Mouse (Mus musculus) bone marrow macrophage, adult 2 months (primary cell): ENCODE measurements around the gene Etv3.

Source experiments
- CTCF ChIP-seq: IDR thresholded peaks from 2 replicates; pipeline ENCODE4 v1.5.1; 2012; ENCODE audit warnings: low read depth, mild to moderate bottlenecking, low read length, moderate library complexity
- POLR2A ChIP-seq: IDR thresholded peaks from 2 replicates; pipeline ENCODE4 v1.6.1; 2012; ENCODE audit warnings: mild to moderate bottlenecking, low read depth, low read length, borderline replicate concordance

- TF ChIP-seq CTCF (peak; percentile 56; the same call in 1 of the 2 replicates), POLR2A (no peak)
Measured at GRCm38 (mm10) chr3:87499072-87499471, 26.1 kb upstream of the Etv3 start.
